Mouse (Mus musculus): ENCODE measurements around the gene Arl10. TPM values are rescaled to one million over a fixed set of nuclear protein-coding genes. Genes with fewer than 3 reads are reported as not detected.

Arl10 gene
- polyA plus RNA-seq (2016; fragmentation: Nextera tagmentation; extraction: Ambion mirVana), result 47.9 and 54.9 TPM in 2 replicates

GRCm38 (mm10) chr13:54574854-54575481, at the start of gene Arl10:
Arl10 (plus strand) TSS chr13:54575015.
- H3K36me3 ChIP-seq, result peaks cover 26% of the 10 kb centered on the region
- no peaks in the 10 kb centered on the region for H3K9me3 ChIP-seq
- WGBS, result under 1% methylated on average over 55 of the region's 55 CpGs
- peak within 1 kb of the TSS; percentile 90 for H3K9ac ChIP-seq (replicated peaks)
- peak; percentile 95 for ATAC-seq (ENCODE audit: low FRiP score, low read depth)
- peak within 1 kb of the TSS; percentile 89 for H3K4me3 ChIP-seq
- peaks cover 17% of the 10 kb centered on the region for H3K27me3 ChIP-seq
- H3K4me2 ChIP-seq (replicated peaks), result peak within 1 kb of the TSS; percentile 95
- peak within 1 kb of the TSS; percentile 79 for H3K27ac ChIP-seq (replicated peaks)
- peaks cover 19% of the 10 kb centered on the region for H3K4me1 ChIP-seq

GRCm38 (mm10) chr13:54527140-54527539, 47.7 kb upstream of the Arl10 start:
- H3K9ac ChIP-seq (replicated peaks), result no peak overlapping the region
- no peak overlapping the region for H3K4me3 ChIP-seq
- no peak overlapping the region for H3K4me2 ChIP-seq (replicated peaks)
- peaks cover 72% of the 10 kb centered on the region for H3K36me3 ChIP-seq
- WGBS, result 95% methylated on average over 6 of the region's 6 CpGs
- no peaks in the 10 kb centered on the region for H3K27me3 ChIP-seq
- no peaks in the 10 kb centered on the region for H3K4me1 ChIP-seq
- no peaks in the 10 kb centered on the region for H3K9me3 ChIP-seq
- no peak for ATAC-seq (ENCODE audit: low FRiP score, low read depth)
- no peak overlapping the region for H3K27ac ChIP-seq (replicated peaks)

- Histone ChIP-seq H3K27ac (replicated peaks) (no peak overlapping the region), H3K9ac (replicated peaks) (no peak overlapping the region), H3K27me3 (no peaks in the 10 kb centered on the region), H3K4me1 (no peaks in the 10 kb centered on the region), H3K4me3 (no peak overlapping the region), H3K36me3 (peaks cover 53% of the 10 kb centered on the region), H3K9me3 (no peaks in the 10 kb centered on the region), H3K4me2 (replicated peaks) (no peak overlapping the region)
- ATAC-seq (ENCODE audit: low FRiP score, low read depth), result no peak
These were observed 42.7 kb upstream of the Arl10 start for GRCm38 (mm10) chr13:54532134-54532533.

- no peak overlapping the region for H3K9ac ChIP-seq (replicated peaks)
- ATAC-seq (ENCODE audit: low FRiP score, low read depth), result no peak
- H3K4me2 ChIP-seq (replicated peaks), result no peak overlapping the region
- no peaks in the 10 kb centered on the region for H3K9me3 ChIP-seq
- peaks cover 72% of the 10 kb centered on the region for H3K36me3 ChIP-seq
- H3K27me3 ChIP-seq, result no peaks in the 10 kb centered on the region
- 83% methylated on average over 7 of the region's 7 CpGs for WGBS
- no peak overlapping the region for H3K4me3 ChIP-seq
- no peak overlapping the region for H3K27ac ChIP-seq (replicated peaks)
- no peaks in the 10 kb centered on the region for H3K4me1 ChIP-seq
These were observed 26.8 kb upstream of the Arl10 start for GRCm38 (mm10) chr13:54548036-54548435.

- WGBS, result 97% methylated on average over 9 of the region's 9 CpGs
- no peaks in the 10 kb centered on the region for H3K4me1 ChIP-seq
- no peak for ATAC-seq (ENCODE audit: low FRiP score, low read depth)
- H3K9me3 ChIP-seq, result no peaks in the 10 kb centered on the region
- peaks cover 94% of the 10 kb centered on the region for H3K36me3 ChIP-seq
- no peak overlapping the region for H3K4me2 ChIP-seq (replicated peaks)
- no peak overlapping the region for H3K27ac ChIP-seq (replicated peaks)
- H3K4me3 ChIP-seq, result no peak overlapping the region
- no peak overlapping the region for H3K9ac ChIP-seq (replicated peaks)
- no peaks in the 10 kb centered on the region for H3K27me3 ChIP-seq
These were observed 18.6 kb upstream of the Arl10 start for GRCm38 (mm10) chr13:54556176-54556575.

- Histone ChIP-seq H3K27me3 (no peaks in the 10 kb centered on the region), H3K4me1 (no peaks in the 10 kb centered on the region), H3K27ac (replicated peaks) (no peak overlapping the region), H3K4me3 (no peak overlapping the region), H3K9ac (replicated peaks) (no peak overlapping the region), H3K4me2 (replicated peaks) (no peak overlapping the region), H3K36me3 (peaks cover 94% of the 10 kb centered on the region), H3K9me3 (no peaks in the 10 kb centered on the region)
- ATAC-seq (ENCODE audit: low FRiP score, low read depth), result no peak
- 94% methylated on average over 3 of the region's 3 CpGs for WGBS
These were observed 18.0 kb upstream of the Arl10 start for GRCm38 (mm10) chr13:54556796-54557195.

- Histone ChIP-seq H3K27me3 (no peaks in the 10 kb centered on the region), H3K4me2 (replicated peaks) (no peak overlapping the region), H3K9me3 (no peaks in the 10 kb centered on the region), H3K4me1 (no peaks in the 10 kb centered on the region), H3K36me3 (peaks cover 94% of the 10 kb centered on the region), H3K27ac (replicated peaks) (no peak overlapping the region), H3K9ac (replicated peaks) (no peak overlapping the region), H3K4me3 (no peak overlapping the region)
- WGBS, result 89% methylated on average over 1 of the region's 1 CpGs
- ATAC-seq (ENCODE audit: low FRiP score, low read depth), result no peak
These were observed 17.2 kb upstream of the Arl10 start for GRCm38 (mm10) chr13:54557652-54558051.

- Histone ChIP-seq H3K27me3 (no peaks in the 10 kb centered on the region), H3K9me3 (no peaks in the 10 kb centered on the region), H3K4me2 (replicated peaks) (no peak overlapping the region), H3K4me1 (peaks cover 11% of the 10 kb centered on the region), H3K9ac (replicated peaks) (no peak overlapping the region), H3K4me3 (no peak overlapping the region), H3K27ac (replicated peaks) (no peak overlapping the region), H3K36me3 (peaks cover 84% of the 10 kb centered on the region)
- ATAC-seq (ENCODE audit: low FRiP score, low read depth), result no peak
- 81% methylated on average over 2 of the region's 2 CpGs for WGBS
These were observed 15.2 kb upstream of the Arl10 start for GRCm38 (mm10) chr13:54559656-54560055.

GRCm38 (mm10) chr13:54560608-54561007, 14.2 kb upstream of the Arl10 start:
- Histone ChIP-seq H3K9ac (replicated peaks) (no peak overlapping the region), H3K4me1 (peaks cover 11% of the 10 kb centered on the region), H3K27ac (replicated peaks) (no peak overlapping the region), H3K27me3 (no peaks in the 10 kb centered on the region), H3K4me3 (no peak overlapping the region), H3K36me3 (peaks cover 77% of the 10 kb centered on the region), H3K4me2 (replicated peaks) (no peak overlapping the region), H3K9me3 (no peaks in the 10 kb centered on the region)
- no peak for ATAC-seq (ENCODE audit: low FRiP score, low read depth)
- 95% methylated on average over 7 of the region's 7 CpGs for WGBS

- H3K27ac ChIP-seq (replicated peaks), result no peak overlapping the region
- no peak for ATAC-seq (ENCODE audit: low FRiP score, low read depth)
- H3K4me1 ChIP-seq, result peaks cover 11% of the 10 kb centered on the region
- 80% methylated on average over 7 of the region's 7 CpGs for WGBS
- H3K27me3 ChIP-seq, result no peaks in the 10 kb centered on the region
- no peak overlapping the region for H3K4me2 ChIP-seq (replicated peaks)
- no peak overlapping the region for H3K9ac ChIP-seq (replicated peaks)
- H3K4me3 ChIP-seq, result no peak overlapping the region
- no peaks in the 10 kb centered on the region for H3K9me3 ChIP-seq
- H3K36me3 ChIP-seq, result peaks cover 58% of the 10 kb centered on the region
These were observed 12.3 kb upstream of the Arl10 start for GRCm38 (mm10) chr13:54562562-54562961.

GRCm38 (mm10) chr13:54564232-54565200, 10.3 kb upstream of the Arl10 start:
- peak overlapping the region; percentile 70 for H3K4me2 ChIP-seq (replicated peaks)
- H3K36me3 ChIP-seq, result peaks cover 38% of the 10 kb centered on the region
- H3K9ac ChIP-seq (replicated peaks), result peak overlapping the region; percentile 99
- peak; percentile 75 for ATAC-seq (ENCODE audit: low FRiP score, low read depth)
- peak overlapping the region; percentile 96 for H3K4me3 ChIP-seq
- no peaks in the 10 kb centered on the region for H3K9me3 ChIP-seq
- H3K27me3 ChIP-seq, result no peaks in the 10 kb centered on the region
- peaks cover 11% of the 10 kb centered on the region for H3K4me1 ChIP-seq
- 15% methylated on average over 42 of the region's 45 CpGs for WGBS
- peak overlapping the region; percentile 84 for H3K27ac ChIP-seq (replicated peaks)

GRCm38 (mm10) chr13:54565201-54565581, 9.6 kb upstream of the Arl10 start, which contains the start of gene 4833439L19Rik:
4833439L19Rik (minus strand) TSS chr13:54565435.
- Histone ChIP-seq H3K27me3 (no peaks in the 10 kb centered on the region), H3K9me3 (no peaks in the 10 kb centered on the region), H3K4me2 (replicated peaks) (peak within 1 kb of the TSS; percentile 70), H3K27ac (replicated peaks) (peak within 1 kb of the TSS; percentile 84), H3K4me1 (peaks cover 11% of the 10 kb centered on the region), H3K4me3 (peak within 1 kb of the TSS; percentile 96), H3K9ac (replicated peaks) (peak within 1 kb of the TSS; percentile 99), H3K36me3 (peaks cover 31% of the 10 kb centered on the region)
- ATAC-seq (ENCODE audit: low FRiP score, low read depth), result peak; percentile 95
- under 1% methylated on average over 26 of the region's 27 CpGs for WGBS

Data from midbrain, embryonic 12.5 days (tissue).